Mouse (Mus musculus) stomach, postnatal 0 days (tissue): ENCODE results near the gene Vav3.

ENCODE experiments used
- CTCF ChIP-seq: IDR thresholded peaks from 2 replicates; pipeline ENCODE4 v1.5.1; 2016; ENCODE audit warnings: antibody characterized with exemption, low read depth, mild to moderate bottlenecking, moderate library complexity
- EP300 ChIP-seq: optimal IDR thresholded peaks from 2 replicates; pipeline ENCODE3; 2016; ENCODE audit warnings: antibody characterized with exemption

DNA sequence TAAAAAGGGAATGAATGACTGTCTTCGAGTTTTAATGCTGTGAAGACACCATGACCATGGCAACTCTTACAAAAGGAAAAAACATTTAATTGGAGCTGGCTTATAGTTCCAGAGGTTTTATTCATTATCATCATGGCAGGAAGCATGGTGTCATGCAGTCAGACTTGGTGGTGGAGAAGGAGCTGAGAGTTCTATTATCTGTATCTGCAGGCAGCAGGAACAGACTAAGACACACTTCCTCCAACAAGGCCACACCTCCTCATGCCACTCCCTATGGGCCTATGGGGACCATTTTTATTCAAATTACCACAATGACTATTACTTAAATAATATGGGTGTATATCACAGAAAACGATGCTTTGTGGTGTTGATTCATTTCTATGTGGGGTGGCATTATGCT, 307.8 kb downstream of the Vav3 start:
- TF ChIP-seq CTCF (no peak), EP300 (no peak)
